Mouse (Mus musculus): ENCODE results near the gene Hmga2. TPM values are rescaled to one million over a fixed set of nuclear protein-coding genes. Genes with fewer than 3 reads are reported as not detected.

Hmga2 gene
- polyA plus RNA-seq, 1 experiment from 2014 or later = 61.0 TPM

DNA sequence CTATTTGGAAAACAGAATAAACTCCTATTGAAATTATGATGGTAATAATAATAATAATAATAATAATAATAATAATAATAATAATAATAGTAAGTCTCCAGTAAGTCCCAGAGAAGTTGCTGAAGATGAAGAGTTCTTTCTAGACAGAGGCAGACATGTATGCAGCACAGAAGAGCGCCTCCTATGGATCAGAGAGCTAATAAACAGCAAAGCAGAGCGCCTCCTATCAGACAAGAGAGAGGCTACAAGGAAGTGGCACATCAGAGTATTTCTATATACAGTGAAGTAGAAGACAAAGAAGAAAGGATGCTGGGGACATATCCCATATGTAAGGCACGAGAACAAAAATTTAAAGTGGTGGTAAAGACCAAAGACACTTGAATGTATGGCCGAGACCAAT, 70.9 kb downstream of the Hmga2 start:
- DNase-seq (ENCODE audit: low spot score) (no peak), ATAC-seq (replicated peaks; ENCODE audit: low FRiP score, low TSS enrichment, low read depth) (no peak)
- H3K4me2 ChIP-seq (ENCODE audit: low read length) = no peak overlapping the region
- peaks cover 23% of the 10 kb centered on the region for H3K36me3 ChIP-seq (ENCODE audit: control insufficient read depth, insufficient read depth, low read length)
- H3K4me1 ChIP-seq (replicated peaks; ENCODE audit: control insufficient read depth, insufficient read depth, low read length) = peaks cover 53% of the 10 kb centered on the region
- 91% methylated on average over 4 of the region's 4 CpGs for WGBS
- no peak overlapping the region for H3K9ac ChIP-seq (ENCODE audit: low read length)
- H3K9me3 ChIP-seq (ENCODE audit: control insufficient read depth, low read length) = no peaks in the 10 kb centered on the region
- H3K4me3 ChIP-seq (ENCODE audit: low read depth, low read length) = no peak overlapping the region
- H3K27ac ChIP-seq (ENCODE audit: low read depth) = no peak overlapping the region
- H3K27me3 ChIP-seq (replicated peaks; ENCODE audit: control insufficient read depth, insufficient read depth, low read length) = no peaks in the 10 kb centered on the region

DNA sequence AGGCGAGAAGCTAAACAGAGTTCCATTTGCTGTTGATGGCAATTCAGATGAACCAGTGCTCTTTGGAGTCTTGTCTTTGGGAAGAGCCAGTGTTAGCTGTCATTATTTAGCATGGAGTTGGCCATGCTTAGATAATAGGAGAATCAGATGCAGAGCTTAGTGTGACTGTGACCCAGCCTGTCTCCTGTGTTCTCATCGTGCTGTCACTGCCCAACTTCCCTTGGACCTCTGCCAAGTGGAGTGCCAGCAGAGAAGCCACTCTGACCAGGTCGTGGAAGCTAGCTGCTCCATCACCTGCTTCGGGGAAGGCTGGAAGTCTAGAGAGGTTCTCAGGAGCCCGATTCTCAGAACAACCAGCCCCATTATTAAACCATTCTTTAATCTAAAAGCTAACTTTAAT, 73.3 kb downstream of the Hmga2 start:
- no peak overlapping the region for H3K4me2 ChIP-seq (ENCODE audit: low read length)
- H3K4me1 ChIP-seq (replicated peaks; ENCODE audit: control insufficient read depth, insufficient read depth, low read length) = peaks cover 62% of the 10 kb centered on the region
- ATAC-seq (replicated peaks; ENCODE audit: low FRiP score, low TSS enrichment, low read depth) (no peak), DNase-seq (ENCODE audit: low spot score) (no peak)
- peaks cover 23% of the 10 kb centered on the region for H3K36me3 ChIP-seq (ENCODE audit: control insufficient read depth, insufficient read depth, low read length)
- no peaks in the 10 kb centered on the region for H3K27me3 ChIP-seq (replicated peaks; ENCODE audit: control insufficient read depth, insufficient read depth, low read length)
- H3K27ac ChIP-seq (ENCODE audit: low read depth) = no peak overlapping the region
- H3K9ac ChIP-seq (ENCODE audit: low read length) = no peak overlapping the region
- WGBS = 62% methylated on average over 5 of the region's 5 CpGs
- H3K9me3 ChIP-seq (ENCODE audit: control insufficient read depth, low read length) = no peaks in the 10 kb centered on the region
- H3K4me3 ChIP-seq (ENCODE audit: low read depth, low read length) = no peak overlapping the region

DNA sequence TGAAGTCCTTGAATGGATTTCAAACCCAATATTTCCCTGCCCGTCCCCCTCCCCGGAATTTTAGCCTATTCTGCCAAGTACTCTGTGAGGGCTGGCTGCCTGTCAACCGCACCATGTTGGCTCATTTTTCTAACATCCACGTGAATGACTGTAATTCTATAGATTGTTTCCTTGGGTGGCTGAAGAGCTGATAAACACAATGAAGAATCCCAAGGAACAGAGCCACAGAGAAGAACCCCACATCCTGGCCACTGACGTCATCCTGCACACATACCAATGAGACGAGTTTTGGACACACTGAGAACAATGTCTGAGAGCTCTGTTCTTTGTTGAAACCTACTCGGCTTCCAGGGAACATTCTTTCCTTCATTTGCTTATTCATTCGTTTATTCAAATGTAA, 74.5 kb downstream of the Hmga2 start:
- Histone ChIP-seq H3K9ac (ENCODE audit: low read length) (no peak overlapping the region), H3K9me3 (ENCODE audit: control insufficient read depth, low read length) (no peaks in the 10 kb centered on the region), H3K36me3 (ENCODE audit: control insufficient read depth, insufficient read depth, low read length) (peaks cover 27% of the 10 kb centered on the region), H3K27ac (ENCODE audit: low read depth) (peak overlapping the region; percentile 43; the same call in 1 of the 2 replicates), H3K4me3 (ENCODE audit: low read depth, low read length) (no peak overlapping the region), H3K4me1 (replicated peaks; ENCODE audit: control insufficient read depth, insufficient read depth, low read length) (peaks cover 62% of the 10 kb centered on the region), H3K27me3 (replicated peaks; ENCODE audit: control insufficient read depth, insufficient read depth, low read length) (no peaks in the 10 kb centered on the region), H3K4me2 (ENCODE audit: low read length) (no peak overlapping the region)
- 47% methylated on average over 8 of the region's 8 CpGs for WGBS
- ATAC-seq (replicated peaks; ENCODE audit: low FRiP score, low TSS enrichment, low read depth) (no peak), DNase-seq (ENCODE audit: low spot score) (no peak)

DNA sequence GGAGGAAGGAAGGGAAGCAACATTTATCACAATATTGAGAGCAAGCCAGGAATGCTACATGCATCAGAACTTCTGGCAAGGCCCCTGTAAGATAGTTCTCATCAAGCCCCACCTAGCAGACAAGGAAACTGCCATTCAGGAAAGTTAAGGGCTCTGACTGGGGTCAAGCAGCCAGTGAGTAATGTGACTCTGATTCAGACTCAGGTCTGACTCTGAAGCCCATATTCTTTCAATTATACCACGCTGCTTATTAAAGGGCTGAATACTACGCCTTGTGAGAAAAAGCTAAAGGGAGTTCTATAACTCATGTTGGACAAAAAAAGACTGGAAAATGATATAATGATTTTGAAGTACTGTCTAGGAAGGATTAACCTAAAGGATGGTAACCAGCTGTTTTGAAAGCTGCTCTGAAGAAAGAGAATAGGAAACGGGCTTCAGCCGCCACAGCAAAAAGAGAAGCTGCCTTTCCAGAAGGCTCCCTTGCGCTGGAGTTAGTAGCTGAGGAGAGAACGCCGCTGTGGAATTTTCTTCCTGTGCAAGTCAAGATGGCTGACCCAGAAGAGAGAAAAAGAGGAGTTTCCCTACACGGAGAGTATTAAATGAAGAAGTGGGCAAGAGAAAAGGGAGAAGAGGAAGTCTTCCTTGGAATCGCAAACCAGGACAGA, 76.3 kb downstream of the Hmga2 start:
- Histone ChIP-seq H3K27me3 (replicated peaks; ENCODE audit: control insufficient read depth, insufficient read depth, low read length) (no peaks in the 10 kb centered on the region), H3K4me3 (ENCODE audit: low read depth, low read length) (no peak overlapping the region), H3K9ac (ENCODE audit: low read length) (no peak overlapping the region), H3K4me1 (replicated peaks; ENCODE audit: control insufficient read depth, insufficient read depth, low read length) (peaks cover 66% of the 10 kb centered on the region), H3K27ac (ENCODE audit: low read depth) (peak overlapping the region; percentile 82), H3K36me3 (ENCODE audit: control insufficient read depth, insufficient read depth, low read length) (peaks cover 29% of the 10 kb centered on the region), H3K9me3 (ENCODE audit: control insufficient read depth, low read length) (no peaks in the 10 kb centered on the region), H3K4me2 (ENCODE audit: low read length) (0 out of 2 replicates have a peak overlapping the region, but pooled peaks have one; percentile 5)
- no peak; the same call in 1 of the 2 replicates for ATAC-seq (replicated peaks; ENCODE audit: low FRiP score, low TSS enrichment, low read depth)
- no peak for DNase-seq (ENCODE audit: low spot score)
- 28% methylated on average over 9 of the region's 9 CpGs for WGBS

DNA sequence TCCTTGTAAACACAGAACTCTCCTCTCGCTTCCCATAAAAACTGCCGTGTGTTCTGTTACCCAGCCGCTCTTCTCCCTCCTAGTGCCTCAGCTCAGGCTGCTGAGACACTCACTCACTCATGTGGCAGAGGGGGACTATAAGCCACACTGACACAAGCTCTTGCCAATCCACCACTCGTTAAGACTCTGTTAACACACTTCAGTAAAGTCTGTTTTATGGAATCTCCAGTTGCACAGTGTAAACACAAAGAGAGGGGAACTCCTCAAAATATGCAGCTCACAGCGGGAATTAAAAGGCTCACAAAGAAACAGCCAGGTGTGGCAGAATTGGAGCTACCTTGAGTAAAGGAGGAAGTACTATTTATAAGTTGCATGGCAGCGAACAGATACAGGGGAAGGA, 77.5 kb downstream of the Hmga2 start:
- 15% methylated on average over 6 of the region's 6 CpGs for WGBS
- DNase-seq (ENCODE audit: low spot score) (no peak), ATAC-seq (replicated peaks; ENCODE audit: low FRiP score, low TSS enrichment, low read depth) (no peak)
- Histone ChIP-seq H3K9ac (ENCODE audit: low read length) (no peak overlapping the region), H3K27ac (ENCODE audit: low read depth) (peak overlapping the region; percentile 43), H3K4me2 (ENCODE audit: low read length) (no peak overlapping the region), H3K36me3 (ENCODE audit: control insufficient read depth, insufficient read depth, low read length) (peaks cover 16% of the 10 kb centered on the region), H3K27me3 (replicated peaks; ENCODE audit: control insufficient read depth, insufficient read depth, low read length) (no peaks in the 10 kb centered on the region), H3K4me1 (replicated peaks; ENCODE audit: control insufficient read depth, insufficient read depth, low read length) (peaks cover 72% of the 10 kb centered on the region), H3K9me3 (ENCODE audit: control insufficient read depth, low read length) (no peaks in the 10 kb centered on the region), H3K4me3 (ENCODE audit: low read depth, low read length) (no peak overlapping the region)

GRCm38 (mm10) chr10:120397211-120397631, 79.0 kb downstream of the Hmga2 start:
- no peaks in the 10 kb centered on the region for H3K27me3 ChIP-seq (replicated peaks; ENCODE audit: control insufficient read depth, insufficient read depth, low read length)
- ATAC-seq (replicated peaks; ENCODE audit: low FRiP score, low TSS enrichment, low read depth) = no peak
- H3K4me1 ChIP-seq (replicated peaks; ENCODE audit: control insufficient read depth, insufficient read depth, low read length) = peaks cover 71% of the 10 kb centered on the region
- H3K27ac ChIP-seq (ENCODE audit: low read depth) = no peak overlapping the region
- no peak overlapping the region for H3K4me2 ChIP-seq (ENCODE audit: low read length)
- H3K36me3 ChIP-seq (ENCODE audit: control insufficient read depth, insufficient read depth, low read length) = peaks cover 7% of the 10 kb centered on the region
- H3K4me3 ChIP-seq (ENCODE audit: low read depth, low read length) = no peak overlapping the region
- no peaks in the 10 kb centered on the region for H3K9me3 ChIP-seq (ENCODE audit: control insufficient read depth, low read length)
- no peak overlapping the region for H3K9ac ChIP-seq (ENCODE audit: low read length)
- DNase-seq (ENCODE audit: low spot score) = no peak
- 79% methylated on average over 17 of the region's 17 CpGs for WGBS

GRCm38 (mm10) chr10:120395550-120395949, 80.7 kb downstream of the Hmga2 start:
- Histone ChIP-seq H3K27me3 (replicated peaks; ENCODE audit: control insufficient read depth, insufficient read depth, low read length) (no peaks in the 10 kb centered on the region), H3K27ac (ENCODE audit: low read depth) (no peak overlapping the region), H3K4me3 (ENCODE audit: low read depth, low read length) (no peak overlapping the region), H3K36me3 (ENCODE audit: control insufficient read depth, insufficient read depth, low read length) (peaks cover 7% of the 10 kb centered on the region; the same call in 1 of the 2 replicates), H3K9me3 (ENCODE audit: control insufficient read depth, low read length) (no peaks in the 10 kb centered on the region), H3K4me1 (replicated peaks; ENCODE audit: control insufficient read depth, insufficient read depth, low read length) (peaks cover 71% of the 10 kb centered on the region), H3K4me2 (ENCODE audit: low read length) (no peak overlapping the region), H3K9ac (ENCODE audit: low read length) (no peak overlapping the region)
- WGBS = 47% methylated on average over 6 of the region's 6 CpGs
- no peak for DNase-seq (ENCODE audit: low spot score)
- no peak for ATAC-seq (replicated peaks; ENCODE audit: low FRiP score, low TSS enrichment, low read depth)

- Histone ChIP-seq H3K4me3 (ENCODE audit: low read depth, low read length) (no peak overlapping the region), H3K4me2 (ENCODE audit: low read length) (no peak overlapping the region), H3K36me3 (ENCODE audit: control insufficient read depth, insufficient read depth, low read length) (peaks cover 7% of the 10 kb centered on the region; the same call in 1 of the 2 replicates), H3K27ac (ENCODE audit: low read depth) (no peak overlapping the region), H3K9me3 (ENCODE audit: control insufficient read depth, low read length) (no peaks in the 10 kb centered on the region), H3K27me3 (replicated peaks; ENCODE audit: control insufficient read depth, insufficient read depth, low read length) (no peaks in the 10 kb centered on the region), H3K4me1 (replicated peaks; ENCODE audit: control insufficient read depth, insufficient read depth, low read length) (peaks cover 71% of the 10 kb centered on the region), H3K9ac (ENCODE audit: low read length) (no peak overlapping the region)
- WGBS = 68% methylated on average over 9 of the region's 9 CpGs
- ATAC-seq (replicated peaks; ENCODE audit: low FRiP score, low TSS enrichment, low read depth) (no peak), DNase-seq (ENCODE audit: low spot score) (no peak)
These were observed 81.5 kb downstream of the Hmga2 start for GRCm38 (mm10) chr10:120394740-120395139.

Measured in intestine, embryonic 14.5 days (tissue).